27 mouse cellular contexts compared by ENCODE assay signal in genomic region chr12:41773961-41774360, GRCm38 (mm10).
"Had no signal": no experiment of that assay in that cellular context is flagged by ENCODE, and none has a peak within 500 bp of the region (broad histone marks: within the 10 kb centered on the region; RNA-seq: fewer than 3 reads in every experiment).

No protein-coding gene starts in this region.

- H3K9me3 ChIP-seq: heart, embryonic 15.5 days; hindbrain, embryonic 10.5 days; hindbrain, embryonic 12.5 days; intestine, embryonic 15.5 days; limb, embryonic 10.5 days; limb, embryonic 12.5 days; liver, embryonic 13.5 days had no signal

- ATAC-seq: hindbrain, embryonic 16.5 days; inflammation-experienced regulatory T-cells, adult 6 months; intestine, embryonic 15.5 days; intestine, postnatal 0 days had no signal

- H3K36me3 ChIP-seq: heart, embryonic 15.5 days; hindbrain, embryonic 10.5 days; hindbrain, embryonic 12.5 days; intestine, embryonic 15.5 days; limb, embryonic 10.5 days; limb, embryonic 12.5 days; liver, embryonic 13.5 days had no signal

- H3K27me3 ChIP-seq: heart, embryonic 15.5 days; hindbrain, embryonic 12.5 days; intestine, embryonic 15.5 days; limb, embryonic 12.5 days; liver, embryonic 13.5 days had no signal

- H3K4me1 ChIP-seq: heart, embryonic 15.5 days; hindbrain, embryonic 10.5 days; hindbrain, embryonic 12.5 days; intestine, embryonic 15.5 days; limb, embryonic 10.5 days; limb, embryonic 12.5 days; liver, embryonic 13.5 days had no signal

- H3K27ac ChIP-seq: heart, adult 2 months; heart, embryonic 15.5 days; hindbrain, embryonic 10.5 days; hindbrain, embryonic 12.5 days; intestine, embryonic 15.5 days; layer of hippocampus, adult 2 months; left cerebral cortex, adult 2 months; limb, embryonic 10.5 days; limb, embryonic 12.5 days; liver, embryonic 13.5 days had no signal

- H3K4me2 ChIP-seq: heart, embryonic 11.5 days; heart, embryonic 15.5 days; hindbrain, embryonic 12.5 days; hindbrain, embryonic 14.5 days; intestine, embryonic 15.5 days; limb, embryonic 12.5 days; liver, embryonic 11.5 days; liver, embryonic 13.5 days had no signal

- H3K9ac ChIP-seq: heart, embryonic 15.5 days; hindbrain, embryonic 12.5 days; hindbrain, embryonic 14.5 days; intestine, embryonic 15.5 days; limb, embryonic 12.5 days; liver, embryonic 13.5 days had no signal

- DNase-seq: gastrocnemius, postnatal 14 days; gastrocnemius, postnatal 36 days; heart, adult 11 months; heart, adult 2 months; heart, postnatal 14 days; heart, postnatal 36 days; kidney, adult 18-20 months; kidney, adult 8-10 months; kidney, postnatal 10 days; kidney, postnatal 25 days; kidney, postnatal 4 days; liver; liver, embryonic 13.5 days had no signal

- H3K4me3 ChIP-seq: heart, adult 2 months; heart, embryonic 15.5 days; hindbrain, embryonic 10.5 days; hindbrain, embryonic 12.5 days; intestine, embryonic 15.5 days; layer of hippocampus, adult 2 months; left cerebral cortex, adult 2 months; limb, embryonic 10.5 days; limb, embryonic 12.5 days; liver, embryonic 13.5 days had no signal
